Mouse (Mus musculus) liver, adult 2 months (tissue): ENCODE data around the gene Camk2d. TPM values are rescaled to one million over a fixed set of nuclear protein-coding genes. Genes with fewer than 3 reads are reported as not detected.
A peak's percentile ranks its signal among the peaks of the same experiment; 100 is the strongest.

Experiments
- DNase-seq: peaks from one replicate; pipeline ENCODE4 v3.0.0-alpha.2; 2011; ENCODE audit warnings: low read depth, low spot score; ENCODE audit errors: extremely low read depth
- H3K27ac ChIP-seq: fragments of 200-500 bp; replicated peaks from 2 replicates; pipeline ENCODE4 v1.5.1; 2012; ENCODE audit warnings: low read depth, mild to moderate bottlenecking, control low read depth, inconsistent platforms, low read length; ENCODE audit not compliant: insufficient read depth
- H3K27me3 ChIP-seq: fragments of 200-500 bp; 2 replicates; pipeline ENCODE4 v1.6.1; 2012; ENCODE audit warnings: mild to moderate bottlenecking, moderate library complexity, low read length, inconsistent platforms; ENCODE audit not compliant: control insufficient read depth, insufficient read depth
- H3K36me3 ChIP-seq: fragments of 200-500 bp; 2 replicates; pipeline ENCODE4 v1.6.1; 2012; ENCODE audit warnings: low read length, inconsistent platforms; ENCODE audit not compliant: control insufficient read depth, insufficient read depth
- H3K4me1 ChIP-seq: fragments of 200-500 bp; 2 replicates; pipeline ENCODE4 v1.6.1; 2011; ENCODE audit warnings: low read length; ENCODE audit not compliant: control insufficient read depth, insufficient read depth
- H3K4me3 ChIP-seq: fragments of 200-500 bp; 2 replicates; pipeline ENCODE4 v1.5.1; 2011; ENCODE audit warnings: low read depth, mild to moderate bottlenecking, control low read depth, low read length, moderate library complexity; ENCODE audit not compliant: insufficient read depth
- H3K79me2 ChIP-seq: fragments of 200-500 bp; 2 replicates; pipeline ENCODE4 v1.6.1; 2012; ENCODE audit warnings: inconsistent platforms, mild to moderate bottlenecking, low read length, moderate library complexity; ENCODE audit not compliant: control insufficient read depth, insufficient read depth
- H3K9ac ChIP-seq: fragments of 200-500 bp; 2 replicates; pipeline ENCODE4 v1.6.1; 2012; ENCODE audit warnings: low read depth, mild to moderate bottlenecking, control low read depth, inconsistent platforms, low read length
- CTCF ChIP-seq: fragments of 200-500 bp; IDR thresholded peaks from 2 replicates; pipeline ENCODE4 v1.5.1; 2011; ENCODE audit warnings: low read depth, low read length, control low read depth
- POLR2A ChIP-seq: fragments of 200-500 bp; IDR thresholded peaks from 2 replicates; pipeline ENCODE4 v1.6.1; 2011; ENCODE audit warnings: low read length, control low read depth; ENCODE audit not compliant: insufficient read depth; ENCODE audit errors: extremely low read depth
- WGBS: fragments of 180-500 bp; shearing (Covaris S2); methylation state at CpG from one replicate; pipeline ENCODE4 v1.1.7; 2018; 5-methylcytosine and 5-hydroxymethylcytosine counted together
- polyA plus RNA-seq: library from polyadenylated mRNA; depleted of rRNA; stranded (reverse); fragments of >200 nt; gene quantifications from 2 replicates; pipeline ENCODE4 v1.2.3, GENCODE M21; 2012
- total RNA-seq: library from RNA; depleted of rRNA; stranded (reverse); fragments of >200 nt; gene quantifications from 2 replicates; pipeline ENCODE4 v1.2.3, GENCODE M21; 2014

Camk2d gene
- total and polyA plus RNA-seq, 2 experiments, result 5.9 to 9.4 TPM

GRCm38 (mm10) chr3:126586134-126586533, 10.0 kb upstream of the Camk2d start:
- TF ChIP-seq POLR2A, result no peak
- no peak for TF ChIP-seq CTCF
- 82% methylated on average over 3 of the region's 3 CpGs for WGBS
- H3K36me3 ChIP-seq, result no peaks in the 10 kb centered on the region

GRCm38 (mm10) chr3:126587477-126587876, 8.6 kb upstream of the Camk2d start:
- WGBS, result 71% methylated on average over 3 of the region's 3 CpGs
- Histone ChIP-seq H3K27ac (no peak overlapping the region), H3K4me3 (no peak overlapping the region), H3K79me2 (no peaks in the 10 kb centered on the region), H3K4me1 (no peaks in the 10 kb centered on the region), H3K36me3 (no peaks in the 10 kb centered on the region), H3K27me3 (no peaks in the 10 kb centered on the region), H3K9ac (no peak overlapping the region)
- TF ChIP-seq CTCF (no peak), POLR2A (no peak)
- no peak for DNase-seq

More at GRCm38 (mm10) chr3:126586134-126586533, 10.0 kb upstream of the Camk2d start:
- H3K27me3 ChIP-seq, result no peaks in the 10 kb centered on the region
- no peak for DNase-seq
- H3K4me3 ChIP-seq, result no peak overlapping the region
- no peak overlapping the region for H3K27ac ChIP-seq
- H3K79me2 ChIP-seq, result no peaks in the 10 kb centered on the region
- no peaks in the 10 kb centered on the region for H3K4me1 ChIP-seq
- no peak overlapping the region for H3K9ac ChIP-seq

- no peak for TF ChIP-seq CTCF
- no peak for TF ChIP-seq POLR2A
- no peak overlapping the region for H3K27ac ChIP-seq
- no peak overlapping the region for H3K9ac ChIP-seq
- no peaks in the 10 kb centered on the region for H3K27me3 ChIP-seq
- H3K36me3 ChIP-seq, result no peaks in the 10 kb centered on the region
- DNase-seq, result no peak
- H3K4me1 ChIP-seq, result no peaks in the 10 kb centered on the region
- no peak overlapping the region for H3K4me3 ChIP-seq
- no peaks in the 10 kb centered on the region for H3K79me2 ChIP-seq
- WGBS, result 91% methylated on average over 7 of the region's 7 CpGs
These were observed 6.5 kb upstream of the Camk2d start for GRCm38 (mm10) chr3:126589556-126589955.

GRCm38 (mm10) chr3:126595456-126595855, 646 bp upstream of the Camk2d start:
- H3K4me3 ChIP-seq, result no peak overlapping the region
- peaks cover 3% of the 10 kb centered on the region; the same call in 1 of the 2 replicates for H3K36me3 ChIP-seq
- TF ChIP-seq POLR2A (no peak), CTCF (no peak)
- H3K9ac ChIP-seq, result no peak overlapping the region
- no peaks in the 10 kb centered on the region for H3K27me3 ChIP-seq
- no peaks in the 10 kb centered on the region for H3K79me2 ChIP-seq
- H3K27ac ChIP-seq, result no peak overlapping the region
- H3K4me1 ChIP-seq, result 0 out of 2 replicates have a peak, but pooled peaks cover 2% of the 10 kb centered on the region
- WGBS, result 79% methylated on average over 4 of the region's 4 CpGs
- DNase-seq, result no peak

GRCm38 (mm10) chr3:126596491-126597160, 524 bp downstream of the Camk2d start:
- Histone ChIP-seq H3K79me2 (no peaks in the 10 kb centered on the region), H3K27me3 (no peaks in the 10 kb centered on the region), H3K36me3 (peaks cover 5% of the 10 kb centered on the region; the same call in 1 of the 2 replicates), H3K4me1 (0 out of 2 replicates have a peak, but pooled peaks cover 2% of the 10 kb centered on the region), H3K27ac (peak overlapping the region; percentile 83), H3K9ac (peak overlapping the region; percentile 92), H3K4me3 (peak overlapping the region; percentile 73)
- peak; percentile 55 for DNase-seq
- under 1% methylated on average over 69 of the region's 69 CpGs for WGBS
- TF ChIP-seq POLR2A (no peak), CTCF (peak; percentile 51)

GRCm38 (mm10) chr3:126597161-126597595, 1.1 kb downstream of the Camk2d start:
- Histone ChIP-seq H3K27ac (peak overlapping the region; percentile 83), H3K4me1 (0 out of 2 replicates have a peak, but pooled peaks cover 2% of the 10 kb centered on the region), H3K27me3 (no peaks in the 10 kb centered on the region), H3K36me3 (peaks cover 5% of the 10 kb centered on the region; the same call in 1 of the 2 replicates), H3K4me3 (peak overlapping the region; percentile 73), H3K79me2 (no peaks in the 10 kb centered on the region; the same call in 1 of the 2 replicates), H3K9ac (peak overlapping the region; percentile 92)
- TF ChIP-seq CTCF, result no peak
- TF ChIP-seq POLR2A, result 0 out of 2 replicates have a peak, but pooled peaks have one; percentile 31
- peak; percentile 53 for DNase-seq
- WGBS, result 1% methylated on average over 50 of the region's 51 CpGs
